Mouse (Mus musculus) left cerebral cortex, postnatal 36 days (tissue): Measurements from ENCODE around the gene Pex11g. TPM values are rescaled to one million over a fixed set of nuclear protein-coding genes. Genes with fewer than 3 reads are reported as not detected.

Experiments used
- DNase-seq, 2 experiments: peaks; one replicate each; pipeline ENCODE4 v3.0.0; 2021 to 2022; ENCODE audit warnings: low spot score in 2 of 2, mixed read lengths in 1 of 2
- intact Hi-C: fragments of 180-260 bp; cut with DNase I; formaldehyde crosslinking; loops from one replicate; pipeline ENCODE4 v1.15.1; 2025
- total RNA-seq, 2 experiments: library from RNA; stranded (reverse); gene quantifications; 2 replicates each; pipeline ENCODE4 v1.2.3; 2021

Pex11g gene
- total RNA-seq, 2 experiments from 2014 or later: 0.54 to 1.3 TPM

- intact Hi-C loops: no loop called here
- no peak for DNase-seq
Measured at GRCm38 (mm10) chr8:3483546-3483945, 16.1 kb upstream of the Pex11g start.

GRCm38 (mm10) chr8:3482240-3482740 is 14.8 kb upstream of the Pex11g start:
- DNase-seq: no peak
- intact Hi-C loops: no loop called here

GRCm38 (mm10) chr8:3481605-3482004 is 14.1 kb upstream of the Pex11g start:
- intact Hi-C loops: no loop called here
- DNase-seq: no peak

DNA sequence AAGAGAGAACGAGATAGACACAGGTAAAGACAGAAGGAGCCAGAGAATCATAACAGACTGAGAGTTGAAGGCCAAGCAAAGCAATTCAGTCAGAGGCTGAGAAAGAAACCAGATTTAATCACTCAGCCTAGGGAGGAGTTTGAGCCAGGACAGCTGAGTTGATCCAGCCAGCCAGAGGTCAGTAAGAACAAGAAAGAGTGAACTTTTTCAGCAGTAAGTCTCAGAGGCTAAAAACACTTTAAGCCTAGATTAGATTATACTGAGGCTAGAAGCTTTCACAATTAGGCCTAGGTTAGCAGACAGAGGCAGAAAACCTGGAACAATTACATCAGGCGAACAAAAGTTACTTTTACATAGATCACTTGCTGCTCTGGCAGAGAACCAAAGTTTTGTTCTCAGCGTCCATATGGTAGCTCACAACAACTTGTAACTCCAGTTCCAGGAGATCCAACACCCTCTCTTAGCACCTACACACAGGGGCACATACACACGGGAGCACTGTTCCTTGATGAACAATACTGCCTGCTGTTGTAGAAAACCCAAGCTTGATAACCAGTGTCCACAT is 12.8 kb upstream of the Pex11g start:
- intact Hi-C loops: no loop called here
- no peak for DNase-seq

GRCm38 (mm10) chr8:3475715-3476429 is 8.4 kb upstream of the Pex11g start:
- intact Hi-C loops: no loop called here
- no peak for DNase-seq

- intact Hi-C loops: no loop called here
- no peak for DNase-seq
Measured at GRCm38 (mm10) chr8:3470562-3470961, 3.1 kb upstream of the Pex11g start, which contains the start of gene Tex45. Gene Tex45 (plus strand): TSS chr8:3470862.

DNA sequence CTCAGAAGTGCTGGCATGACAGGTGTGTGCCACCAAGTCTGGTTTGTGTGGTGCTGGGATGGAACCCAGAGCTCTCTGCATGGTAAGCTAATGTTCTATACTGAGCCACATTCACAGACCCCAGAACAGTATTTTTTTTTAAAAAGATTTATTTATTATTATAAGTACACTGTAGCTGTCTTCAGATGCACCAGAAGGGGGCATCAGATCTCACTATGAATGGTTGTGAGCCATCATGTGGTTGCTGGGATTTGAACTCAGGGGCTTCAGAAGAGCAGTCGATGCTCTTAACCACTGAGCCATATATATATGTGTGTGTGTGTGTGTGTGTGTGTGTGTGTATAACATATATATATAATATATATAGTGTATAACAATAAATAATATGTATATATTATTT is 1.4 kb upstream of the Pex11g start:
- intact Hi-C loops: no loop called here
- DNase-seq: no peak

DNA sequence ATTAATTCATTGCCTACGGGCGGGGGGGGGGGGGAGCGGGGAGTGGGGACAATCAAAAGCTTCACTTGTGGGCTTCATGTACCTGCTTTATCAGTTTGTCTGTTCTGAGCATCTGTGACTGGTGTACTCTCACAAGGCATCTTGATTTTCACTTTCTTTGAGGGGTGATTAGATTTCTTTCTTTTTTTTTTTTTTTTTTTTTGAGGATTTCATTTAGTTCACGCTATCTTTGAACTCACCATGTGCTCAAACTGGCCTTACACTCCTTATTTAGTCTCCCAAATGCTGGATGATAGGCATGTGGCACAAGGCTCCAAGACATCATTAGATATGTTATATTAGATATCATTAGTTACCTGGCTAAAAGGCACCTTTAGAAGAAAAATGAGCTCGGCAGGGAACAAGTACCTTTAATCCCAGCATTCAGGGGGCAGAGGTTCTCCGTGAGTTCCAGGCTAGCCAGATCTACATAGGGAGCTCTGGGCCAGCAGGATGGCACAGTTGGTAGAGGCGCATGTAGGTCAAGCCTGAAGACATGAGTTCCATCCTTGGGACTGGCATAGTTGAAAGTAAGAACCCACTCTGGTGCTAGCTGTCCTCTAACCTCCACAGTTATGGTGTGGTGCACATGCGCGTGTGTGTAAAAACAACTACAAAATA is 536 bp upstream of the Pex11g start:
- no peak for DNase-seq

DNA sequence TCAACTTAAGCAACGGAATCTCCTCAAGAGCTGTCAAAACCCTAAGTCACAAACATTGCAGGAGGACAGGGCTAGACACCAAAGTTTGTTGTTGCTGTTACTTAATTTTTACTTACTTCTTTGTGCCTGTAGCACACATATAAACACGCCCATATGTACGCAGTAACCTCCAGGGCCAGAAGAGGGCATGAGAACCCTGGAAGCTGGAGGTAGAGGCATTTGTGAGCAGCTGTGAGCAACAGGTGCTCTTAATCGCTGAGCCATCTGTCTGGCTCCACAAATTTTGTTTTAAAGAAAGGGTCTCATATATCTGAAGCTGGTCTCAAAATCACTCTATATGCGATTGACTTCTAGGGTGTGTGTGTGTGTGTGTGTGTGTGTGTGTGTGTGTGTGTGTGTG is 3.2 kb downstream of the Pex11g start:
- intact Hi-C loops: no loop called here
- DNase-seq: no peak

More for the DNA sequence above, 536 bp upstream of the Pex11g start:
- intact Hi-C loops: no loop called here

- intact Hi-C loops: no loop called here
- DNase-seq: no peak
Measured at GRCm38 (mm10) chr8:3463248-3463647, 4.2 kb downstream of the Pex11g start.

- intact Hi-C loops: loop anchor here (10.0 kb wide), 1 partner anchor 97 kb away; the partner anchor contains the start of gene A430078G23Rik
- no peak for DNase-seq
Measured at GRCm38 (mm10) chr8:3451992-3452391, 15.5 kb downstream of the Pex11g start.

- peak; percentile 30 to 34 for DNase-seq
- intact Hi-C loops: loop anchor here (10.0 kb wide), 1 partner anchor 96 kb away; the partner anchor contains the start of gene A430078G23Rik
Measured at GRCm38 (mm10) chr8:3450670-3451069, 16.8 kb downstream of the Pex11g start.

GRCm38 (mm10) chr8:3449226-3449625 is 18.3 kb downstream of the Pex11g start:
- intact Hi-C loops: no loop called here
- no peak for DNase-seq

GRCm38 (mm10) chr8:3439510-3439909 is 28.0 kb downstream of the Pex11g start:
- intact Hi-C loops: no loop called here

DNA sequence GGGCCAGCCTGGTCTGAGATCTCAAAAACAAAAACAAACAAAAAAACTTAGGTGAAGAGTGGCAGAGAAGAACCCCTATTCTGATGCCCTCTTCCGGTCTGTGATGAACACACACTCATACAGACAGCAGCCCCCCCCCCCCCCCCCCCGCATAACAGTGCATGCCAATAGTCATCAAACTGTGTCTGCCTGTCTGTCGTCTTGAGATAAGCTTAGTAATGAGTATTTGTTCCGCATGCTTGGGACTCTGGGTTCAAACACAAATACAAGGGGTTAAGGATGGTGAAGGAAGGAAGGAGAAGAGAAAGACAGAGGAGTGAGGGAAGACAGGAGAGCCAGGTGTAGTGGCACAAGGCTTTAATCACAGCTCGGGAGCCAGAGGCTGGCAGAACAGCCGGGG is 31.0 kb downstream of the Pex11g start:
- no peak for DNase-seq
- intact Hi-C loops: no loop called here

More at GRCm38 (mm10) chr8:3439510-3439909, 28.0 kb downstream of the Pex11g start:
- no peak for DNase-seq

- intact Hi-C loops: no loop called here
- no peak for DNase-seq
Measured at GRCm38 (mm10) chr8:3431113-3431512, 36.4 kb downstream of the Pex11g start.

GRCm38 (mm10) chr8:3429966-3430365 is 37.5 kb downstream of the Pex11g start:
- intact Hi-C loops: no loop called here
- DNase-seq: no peak

DNA sequence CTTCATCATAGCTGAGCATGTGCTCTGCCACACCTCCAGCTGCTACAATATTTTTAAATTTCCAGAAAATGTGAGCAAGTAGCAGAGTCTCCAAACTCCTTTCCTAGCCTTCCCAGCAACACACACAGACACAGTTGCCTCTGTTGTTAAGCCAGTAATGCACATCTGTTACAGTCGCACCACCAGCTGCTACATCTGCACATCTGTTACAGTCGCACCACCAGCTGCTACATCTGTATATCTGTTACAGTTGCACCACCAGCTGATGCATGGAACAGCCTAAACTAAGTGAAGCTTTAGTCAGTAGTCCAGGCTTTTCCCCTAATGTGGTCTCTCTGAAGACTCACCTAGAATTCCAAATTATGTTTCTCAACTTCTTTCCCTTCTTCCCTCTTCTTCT is 39.1 kb downstream of the Pex11g start:
- intact Hi-C loops: no loop called here
- no peak for DNase-seq

DNA sequence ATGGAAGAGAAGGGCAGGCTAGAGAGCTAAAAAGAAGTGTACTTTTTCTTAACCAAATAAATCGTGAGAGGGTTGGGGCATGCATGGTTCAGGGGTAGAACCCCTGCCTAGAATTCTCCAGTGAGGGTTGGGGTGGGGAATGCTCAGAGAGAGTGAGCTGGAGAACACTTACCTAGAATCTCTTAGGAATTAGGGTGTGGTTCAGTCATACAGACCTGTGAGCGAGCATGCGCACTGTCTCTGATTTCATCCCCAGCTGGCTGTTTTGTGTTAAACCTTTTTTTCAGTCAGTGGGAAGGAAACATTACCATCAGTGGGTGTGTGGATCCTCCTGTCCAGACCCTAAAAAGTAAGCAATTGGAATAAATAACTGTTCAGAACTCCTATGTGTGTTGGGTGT is 41.3 kb downstream of the Pex11g start:
- intact Hi-C loops: no loop called here
- no peak for DNase-seq

GRCm38 (mm10) chr8:3425217-3425616 is 42.3 kb downstream of the Pex11g start:
- no peak for DNase-seq
- intact Hi-C loops: no loop called here

DNA sequence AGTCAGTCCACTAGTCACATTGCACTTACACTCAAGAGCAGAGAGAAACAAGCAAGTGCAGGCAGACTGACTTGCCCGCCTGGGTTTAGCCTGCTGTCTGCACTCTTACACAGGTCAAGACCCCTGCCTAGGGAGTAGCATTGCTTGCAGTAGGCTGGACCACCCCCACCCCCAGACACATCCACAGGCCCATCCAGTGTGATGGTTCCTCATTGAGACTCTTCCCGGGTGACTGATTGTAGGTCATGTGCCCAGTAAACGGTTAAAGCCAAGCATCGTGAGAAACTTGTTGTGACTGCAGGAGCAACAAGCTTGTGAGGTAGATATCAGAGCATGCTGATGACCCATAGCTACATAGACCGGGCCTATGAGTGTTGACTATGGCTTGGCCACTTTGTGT is 46.0 kb downstream of the Pex11g start:
- intact Hi-C loops: no loop called here
- DNase-seq: no peak
